Mouse (Mus musculus): ENCODE results near the gene Cbx7. TPM values are rescaled to one million over a fixed set of nuclear protein-coding genes. Genes with fewer than 3 reads are reported as not detected.
A peak's percentile ranks its signal among the peaks of the same experiment; 100 is the strongest.
"Not testable (repeated sequence)": the region's sequence is repeated elsewhere in the genome, so short reads cannot be mapped to it uniquely, and the experiment has no call there.

The Cbx7 gene
- total RNA-seq, 2 experiments from 2014 or later = 12.8 to 15.1 TPM

DNA sequence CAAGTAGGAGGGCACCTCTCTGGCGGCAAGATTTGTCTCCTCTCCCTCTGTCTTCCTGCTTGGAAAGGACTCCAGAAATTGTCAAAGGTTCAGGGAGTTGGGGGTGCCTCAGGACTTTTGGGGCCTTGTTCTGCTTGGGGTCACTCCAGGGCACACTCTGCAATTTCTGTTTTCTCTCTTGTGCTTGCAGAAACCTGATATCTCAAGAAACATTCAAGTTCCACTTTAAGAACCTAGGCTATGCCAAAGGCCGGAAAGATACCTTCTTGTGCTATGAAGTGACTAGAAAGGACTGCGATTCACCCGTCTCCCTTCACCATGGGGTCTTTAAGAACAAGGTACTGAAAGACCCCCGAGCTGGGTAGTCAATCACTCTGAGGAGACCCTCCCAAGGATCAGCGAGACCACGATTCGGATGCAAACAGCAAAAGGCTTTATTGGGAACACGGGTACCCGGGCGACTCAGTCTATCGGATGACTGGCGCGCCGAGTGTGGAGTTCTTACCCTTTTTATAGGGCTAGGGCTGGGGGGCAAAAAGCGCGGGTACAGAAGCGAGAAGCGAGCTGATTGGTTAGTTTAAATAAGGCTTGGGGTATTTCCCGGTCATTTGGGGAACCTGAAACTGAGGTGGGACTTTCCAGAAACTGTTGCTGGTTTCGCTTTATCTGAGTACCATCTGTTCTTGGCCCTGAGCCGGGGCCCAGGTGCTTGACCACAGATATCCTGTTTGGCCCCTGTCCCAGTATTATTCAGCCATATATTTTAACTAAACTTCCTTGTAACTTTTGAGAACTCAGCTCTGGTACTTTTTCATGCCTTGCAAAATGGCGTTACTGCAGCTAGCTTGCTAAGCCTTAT lies 75.5 kb downstream of the Cbx7 start:
- not testable (repeated sequence) for DNase-seq (ENCODE audit: low spot score in 2 of 2)

GRCm38 (mm10) chr15:79894343-79894742 lies 76.6 kb downstream of the Cbx7 start:
- DNase-seq (ENCODE audit: low spot score in 2 of 2) = no peak

DNA sequence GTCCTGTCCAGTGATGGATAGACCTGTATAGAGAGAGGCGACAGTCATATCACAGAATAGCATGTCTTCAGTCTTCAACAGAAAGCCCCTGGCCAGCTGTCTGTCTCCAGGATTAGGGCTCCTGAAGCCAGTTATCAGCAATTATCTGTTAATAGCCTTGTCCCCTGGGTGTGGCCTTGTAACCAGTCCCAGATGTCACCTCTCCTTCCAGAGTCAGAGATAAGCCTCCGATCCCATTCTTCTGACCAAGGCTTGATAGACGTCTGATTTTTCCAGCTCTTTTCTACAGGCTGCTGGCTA lies 77.1 kb downstream of the Cbx7 start:
- no peak for DNase-seq (ENCODE audit: low spot score in 2 of 2)

- no peak for DNase-seq (ENCODE audit: low spot score in 2 of 2)
Measured at GRCm38 (mm10) chr15:79892995-79893823, 77.7 kb downstream of the Cbx7 start.

GRCm38 (mm10) chr15:79892213-79892541 lies 78.7 kb downstream of the Cbx7 start:
- DNase-seq (ENCODE audit: low spot score in 2 of 2) = peak in 1 of 2 experiments; percentile 17

DNA sequence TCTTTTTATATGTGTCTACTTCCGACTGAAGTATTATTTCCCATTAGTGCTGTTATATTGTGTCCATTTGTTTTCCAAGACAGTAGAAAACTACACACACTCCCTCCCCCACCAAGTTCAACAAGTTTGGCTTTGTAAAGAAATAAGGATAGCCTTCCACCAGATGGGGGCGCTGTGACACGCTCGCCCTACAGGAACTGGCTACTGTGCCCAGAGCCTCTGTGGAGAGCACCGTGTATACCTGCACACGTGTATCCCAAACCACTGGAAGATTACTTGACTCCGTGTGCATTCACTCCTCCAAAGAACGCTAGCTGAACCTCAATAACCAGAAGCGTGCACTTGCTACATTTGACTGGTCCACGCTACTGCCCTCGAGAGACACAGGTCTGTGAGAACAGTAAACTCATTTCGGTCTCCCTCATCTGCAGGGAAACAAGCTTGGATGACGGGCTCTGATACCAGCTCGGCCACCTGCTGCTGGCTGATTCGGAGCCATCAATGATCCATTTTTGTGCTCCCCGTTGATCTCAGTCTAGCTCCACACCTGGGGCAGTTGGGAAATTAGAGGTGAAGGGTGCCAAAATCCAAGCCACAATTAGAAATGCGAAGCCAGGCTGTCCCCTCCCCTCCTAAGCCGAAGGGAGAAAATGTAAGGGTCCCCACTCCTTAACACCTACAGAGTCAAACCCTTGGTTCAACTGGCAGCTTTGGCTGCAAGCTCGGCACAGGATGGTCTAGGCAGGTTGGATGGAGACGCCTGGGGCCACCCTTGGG lies 79.3 kb downstream of the Cbx7 start, which contains the start of gene Apobec3:
Gene Apobec3 (plus strand): TSS at position 224 of the 777 bp plus-strand sequence.
- peak; percentile 45 to 49 for DNase-seq (ENCODE audit: low spot score in 2 of 2)

GRCm38 (mm10) chr15:79884820-79885219 lies 86.1 kb downstream of the Cbx7 start:
- no peak for DNase-seq (ENCODE audit: low spot score in 2 of 2)

GRCm38 (mm10) chr15:79883352-79883822 lies 87.5 kb downstream of the Cbx7 start:
- peak; percentile 94 to 96 for DNase-seq (ENCODE audit: low spot score in 2 of 2)

DNA sequence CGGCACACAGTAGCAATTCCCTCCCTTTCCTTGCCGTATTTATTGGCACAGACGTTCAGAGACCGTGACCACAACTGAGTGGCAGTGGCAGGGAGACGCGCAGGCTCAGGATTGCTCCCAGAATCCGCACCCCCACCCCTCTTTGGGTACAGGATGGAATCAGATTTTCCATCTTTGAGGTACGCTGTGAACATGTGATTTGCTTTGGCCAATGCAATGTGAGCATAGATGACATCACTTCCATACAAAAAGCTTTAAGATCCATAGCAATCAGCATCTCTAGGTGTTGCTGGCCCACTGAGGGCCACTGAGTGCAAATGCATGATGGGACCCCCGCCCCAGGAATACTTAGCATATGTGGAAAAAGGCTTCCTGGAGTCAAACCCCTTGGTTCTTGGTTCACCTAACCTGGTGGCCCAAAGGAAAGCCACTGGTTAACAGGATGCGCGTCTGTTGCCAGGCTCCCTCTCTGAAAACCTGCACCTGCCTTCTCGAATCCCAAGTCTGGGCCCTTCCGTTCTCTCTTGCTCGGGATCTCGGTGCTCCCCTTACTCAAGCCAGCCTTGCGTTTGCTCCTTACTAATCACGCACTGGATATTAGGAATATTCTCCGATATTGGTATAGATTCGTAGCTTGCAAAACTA lies 88.2 kb downstream of the Cbx7 start:
- DNase-seq (ENCODE audit: low spot score in 2 of 2) = peak; percentile 52 to 74

DNA sequence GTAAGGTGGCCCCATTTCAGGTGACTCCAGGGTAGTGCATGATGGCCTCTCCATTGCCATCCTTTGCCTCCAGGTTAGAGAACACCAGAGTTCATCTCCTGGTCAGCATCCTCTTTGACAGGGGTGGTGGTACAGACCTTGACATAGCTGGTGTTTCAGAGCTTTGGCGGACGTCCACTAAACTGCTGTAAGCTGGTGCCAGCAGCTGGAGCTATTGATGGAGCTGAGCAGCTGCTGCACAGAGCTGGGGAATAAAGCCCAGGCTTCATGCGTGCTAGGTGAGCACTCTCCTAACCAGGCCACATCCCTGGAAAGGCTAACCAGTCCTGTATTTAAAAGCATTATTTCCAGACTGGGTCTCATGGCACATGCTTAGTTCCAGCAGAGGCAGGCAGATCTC lies 90.4 kb downstream of the Cbx7 start:
- no peak for DNase-seq (ENCODE audit: low spot score in 2 of 2)

GRCm38 (mm10) chr15:79879319-79879718 lies 91.6 kb downstream of the Cbx7 start:
- peak; percentile 54 to 78 for DNase-seq (ENCODE audit: low spot score in 2 of 2)

- no peak for DNase-seq (ENCODE audit: low spot score in 2 of 2)
Measured at GRCm38 (mm10) chr15:79878725-79879136, 92.2 kb downstream of the Cbx7 start.

DNA sequence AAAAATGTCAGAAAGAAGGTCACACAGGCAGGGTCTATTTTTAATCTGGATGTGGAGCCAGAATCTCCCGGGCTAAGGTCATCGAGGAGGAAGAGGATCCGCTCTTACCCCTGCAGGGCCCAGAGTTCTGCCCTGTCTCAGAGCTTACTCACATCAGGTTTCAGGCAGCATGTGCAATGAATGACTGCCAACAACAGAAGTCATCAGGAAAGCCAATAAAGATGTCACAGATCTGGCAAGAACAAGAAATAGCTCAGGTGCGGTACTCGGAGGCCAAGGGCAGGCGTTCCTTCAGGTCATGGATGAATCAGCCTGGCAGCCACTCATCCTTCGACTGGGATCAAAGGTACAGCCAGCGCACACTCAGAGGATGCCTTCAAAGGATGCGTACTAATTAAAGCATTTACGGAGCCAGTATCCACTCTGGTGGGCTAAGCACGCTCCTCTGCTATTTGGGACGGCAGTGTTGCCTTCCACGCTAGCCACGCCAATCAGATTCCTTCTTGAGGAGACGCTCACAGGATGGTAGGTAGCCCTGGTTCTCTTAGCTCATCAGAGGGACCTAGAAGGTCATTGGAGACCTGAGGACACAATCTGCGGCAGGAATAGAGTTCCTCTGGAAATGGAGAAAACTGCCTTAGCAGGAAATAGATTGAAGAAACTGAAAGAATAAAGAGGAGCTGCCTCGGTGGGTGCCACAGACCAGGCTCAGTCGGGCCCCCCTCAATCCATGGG lies 95.5 kb downstream of the Cbx7 start:
- no peak for DNase-seq (ENCODE audit: low spot score in 2 of 2)

DNA sequence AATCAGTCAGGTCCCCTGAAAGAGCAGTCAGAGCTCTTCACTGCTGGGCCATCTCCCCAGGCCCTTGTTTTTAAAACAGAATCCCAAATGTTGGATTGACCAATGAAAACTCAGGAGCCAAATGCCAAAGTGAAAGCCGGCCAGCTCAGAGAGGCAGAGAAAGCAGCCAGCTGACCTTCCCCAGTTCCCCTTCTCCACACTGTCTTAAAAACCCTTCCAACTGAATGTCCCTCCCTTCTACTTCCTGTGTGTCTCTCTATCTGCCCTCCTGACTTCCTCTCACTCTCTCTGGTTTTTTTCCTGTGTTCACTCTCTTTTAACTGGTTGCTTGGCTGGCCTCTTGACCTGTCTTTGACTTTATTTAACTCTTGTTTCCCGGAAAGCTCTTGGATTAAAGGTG lies 96.9 kb downstream of the Cbx7 start:
- no peak for DNase-seq (ENCODE audit: low spot score in 2 of 2)

DNA sequence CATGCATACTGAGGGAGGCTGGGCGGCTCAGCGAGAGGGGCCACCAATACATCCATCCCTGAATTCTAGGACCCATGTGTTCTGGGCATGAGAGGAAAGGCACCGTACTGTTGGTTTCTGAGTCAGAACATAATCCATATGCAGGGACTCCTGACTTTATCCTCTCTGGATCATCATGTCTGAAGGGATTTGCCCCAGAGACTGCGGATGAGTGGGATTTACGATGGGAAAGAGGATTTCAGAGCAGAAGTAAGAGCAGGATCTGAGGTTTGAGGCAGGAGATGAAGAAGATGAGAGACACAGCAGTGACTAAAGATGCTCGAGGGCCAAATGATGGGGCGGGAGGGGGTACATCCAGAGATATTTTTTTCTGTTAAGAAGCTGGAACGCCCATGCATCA lies 97.4 kb downstream of the Cbx7 start:
- no peak for DNase-seq (ENCODE audit: low spot score in 2 of 2)

- DNase-seq (ENCODE audit: low spot score in 2 of 2) = no peak
Measured at GRCm38 (mm10) chr15:79867260-79868002, 103.5 kb downstream of the Cbx7 start.
